Mouse (Mus musculus): ENCODE data around the gene Gm10382.

Gm10382 gene

GRCm38 (mm10) chr5:125389131-125389578, at the start of gene Gm10382:
TSS of gene Gm10382 (plus strand) at chr5:125389322.
- peak; percentile 85 for DNase-seq

- no peak for DNase-seq
Measured at GRCm38 (mm10) chr5:125339851-125340531, 49.1 kb upstream of the Gm10382 start.

GRCm38 (mm10) chr5:125340547-125341262, 48.4 kb upstream of the Gm10382 start, which contains the start of gene Scarb1:
TSS of gene Scarb1 (minus strand) at chr5:125341094.
- DNase-seq, result peak; percentile 58

GRCm38 (mm10) chr5:125341459-125342090, 47.5 kb upstream of the Gm10382 start:
- DNase-seq, result no peak

GRCm38 (mm10) chr5:125344296-125344695, 44.8 kb upstream of the Gm10382 start:
- no peak for DNase-seq

GRCm38 (mm10) chr5:125348067-125348466, 41.1 kb upstream of the Gm10382 start:
- no peak for DNase-seq

GRCm38 (mm10) chr5:125348487-125348886, 40.6 kb upstream of the Gm10382 start:
- DNase-seq, result no peak

GRCm38 (mm10) chr5:125349391-125349790, 39.7 kb upstream of the Gm10382 start:
- DNase-seq, result no peak

GRCm38 (mm10) chr5:125351057-125351456, 38.1 kb upstream of the Gm10382 start:
- no peak for DNase-seq

- no peak for DNase-seq
Measured at GRCm38 (mm10) chr5:125351939-125352338, 37.2 kb upstream of the Gm10382 start.

GRCm38 (mm10) chr5:125352781-125353294, 36.3 kb upstream of the Gm10382 start:
- no peak for DNase-seq

- no peak for DNase-seq
Measured at GRCm38 (mm10) chr5:125354885-125355492, 34.1 kb upstream of the Gm10382 start.

GRCm38 (mm10) chr5:125355650-125356049, 33.5 kb upstream of the Gm10382 start:
- no peak for DNase-seq

GRCm38 (mm10) chr5:125357543-125358269, 31.4 kb upstream of the Gm10382 start:
- DNase-seq, result no peak

GRCm38 (mm10) chr5:125358270-125358608, 30.9 kb upstream of the Gm10382 start:
- DNase-seq, result no peak

- DNase-seq, result no peak
Measured at GRCm38 (mm10) chr5:125360566-125360965, 28.6 kb upstream of the Gm10382 start.

GRCm38 (mm10) chr5:125360981-125361510, 28.1 kb upstream of the Gm10382 start:
- no peak for DNase-seq

GRCm38 (mm10) chr5:125363894-125364293, 25.2 kb upstream of the Gm10382 start:
- no peak for DNase-seq

- no peak for DNase-seq
Measured at GRCm38 (mm10) chr5:125364851-125365429, 24.2 kb upstream of the Gm10382 start.

- DNase-seq, result no peak
Measured at GRCm38 (mm10) chr5:125368156-125368555, 21.0 kb upstream of the Gm10382 start.

GRCm38 (mm10) chr5:125368568-125368967, 20.6 kb upstream of the Gm10382 start:
- DNase-seq, result peak; percentile 45

All from cerebellum, adult 11-12 months (tissue).